Mouse (Mus musculus) kidney, embryonic 16.5 days (tissue): ENCODE data around the gene Klhdc4. TPM values are rescaled to one million over a fixed set of nuclear protein-coding genes. Genes with fewer than 3 reads are reported as not detected.
A peak's percentile ranks its signal among the peaks of the same experiment; 100 is the strongest.

Experiments used
- ATAC-seq: fragments of 200-750 bp; cut with Nextera tagmentation; 2 replicates; pipeline ENCODE4 v1.8.0; 2017; ENCODE audit warnings: moderate TSS enrichment; ENCODE audit not compliant: low FRiP score, low TSS enrichment
- H3K27ac ChIP-seq: fragments of 300-500 bp; sonication (generic); 2 replicates; pipeline ENCODE4 v1.5.1; 2014; ENCODE audit warnings: low read length
- H3K27me3 ChIP-seq: fragments of 300-500 bp; sonication (generic); 2 replicates; pipeline ENCODE4 v1.6.1; 2014; ENCODE audit warnings: low read length, control low read depth, mixed read lengths; ENCODE audit not compliant: insufficient read depth
- H3K36me3 ChIP-seq: fragments of 300-500 bp; sonication (generic); 2 replicates; pipeline ENCODE4 v1.6.1; 2014; ENCODE audit warnings: low read length, control low read depth, mixed read lengths; ENCODE audit not compliant: insufficient read depth
- H3K4me1 ChIP-seq: fragments of 300-500 bp; sonication (generic); 2 replicates; pipeline ENCODE4 v1.6.1; 2014; ENCODE audit warnings: low read length, control low read depth, mixed read lengths; ENCODE audit not compliant: insufficient read depth
- H3K4me2 ChIP-seq: fragments of 300-500 bp; sonication (generic); replicated peaks from 2 replicates; pipeline ENCODE4 v1.6.1; 2014; ENCODE audit warnings: low read depth, low read length
- H3K4me3 ChIP-seq: fragments of 300-500 bp; sonication (generic); 2 replicates; pipeline ENCODE4 v1.5.1; 2014; ENCODE audit warnings: mild to moderate bottlenecking, low read length
- H3K9ac ChIP-seq: fragments of 300-500 bp; sonication (generic); replicated peaks from 2 replicates; pipeline ENCODE4 v1.6.1; 2014; ENCODE audit warnings: low read length
- H3K9me3 ChIP-seq: fragments of 300-500 bp; sonication (generic); 2 replicates; pipeline ENCODE4 v1.6.1; 2016; ENCODE audit warnings: low read length, control low read depth
- WGBS: fragments of 180-500 bp; shearing (Covaris S2); extraction: QIAGEN DNeasy Blood & Tissue Kit; methylation state at CpG from one replicate; pipeline ENCODE4 v1.1.7; 2014; 5-methylcytosine and 5-hydroxymethylcytosine counted together
- polyA plus RNA-seq: library from polyadenylated mRNA; unstranded; fragments of >200 nt; fragmentation: Nextera tagmentation; extraction: Ambion mirVana; gene quantifications from 2 replicates; pipeline ENCODE4 v1.2.1, GENCODE M21; 2015

Gene Klhdc4
- polyA plus RNA-seq, 1 experiment from 2014 or later: 48.4 TPM

DNA sequence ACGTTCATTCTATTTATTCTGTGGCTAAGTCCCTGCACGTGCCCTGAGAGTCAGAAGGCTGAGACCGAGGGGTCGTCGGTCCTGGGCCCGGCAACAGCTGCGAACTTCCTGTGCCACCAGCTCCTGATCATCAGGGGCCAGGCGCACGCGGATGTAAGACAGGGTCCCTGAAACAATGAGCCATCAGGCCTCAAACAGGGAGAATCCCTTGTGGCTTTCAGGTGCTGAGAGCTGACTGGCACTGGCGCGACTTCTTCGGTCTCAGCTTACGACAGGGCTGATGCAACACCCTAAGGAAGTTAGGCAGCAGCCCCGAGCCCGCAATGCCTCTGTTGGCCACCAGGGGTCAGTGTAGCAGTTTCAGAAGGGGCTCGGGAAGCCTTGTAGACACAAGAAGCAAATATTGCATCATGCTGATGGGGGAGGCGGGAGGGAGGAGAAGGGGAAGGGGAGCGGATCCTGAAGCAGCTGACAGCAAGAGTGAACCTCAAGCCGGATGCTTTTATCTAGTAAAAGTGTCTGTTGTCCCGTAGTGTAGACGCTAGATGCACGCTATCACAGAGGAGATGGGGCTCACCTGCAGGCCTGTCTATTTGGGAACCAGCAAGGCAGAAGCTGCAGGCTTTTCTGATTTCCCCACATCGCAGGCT is 21.6 kb upstream of the Klhdc4 start:
- Histone ChIP-seq H3K27me3 (0 out of 2 replicates have a peak, but pooled peaks cover 2% of the 10 kb centered on the region), H3K36me3 (no peaks in the 10 kb centered on the region), H3K4me1 (peaks cover 6% of the 10 kb centered on the region; the same call in 1 of the 2 replicates), H3K9ac (peak overlapping the region; percentile 69), H3K9me3 (no peaks in the 10 kb centered on the region), H3K4me2 (peak overlapping the region; percentile 63), H3K4me3 (peak overlapping the region; percentile 32), H3K27ac (no peak overlapping the region)
- ATAC-seq: peak; percentile 81
- 5% methylated on average over 24 of the region's 24 CpGs for WGBS

DNA sequence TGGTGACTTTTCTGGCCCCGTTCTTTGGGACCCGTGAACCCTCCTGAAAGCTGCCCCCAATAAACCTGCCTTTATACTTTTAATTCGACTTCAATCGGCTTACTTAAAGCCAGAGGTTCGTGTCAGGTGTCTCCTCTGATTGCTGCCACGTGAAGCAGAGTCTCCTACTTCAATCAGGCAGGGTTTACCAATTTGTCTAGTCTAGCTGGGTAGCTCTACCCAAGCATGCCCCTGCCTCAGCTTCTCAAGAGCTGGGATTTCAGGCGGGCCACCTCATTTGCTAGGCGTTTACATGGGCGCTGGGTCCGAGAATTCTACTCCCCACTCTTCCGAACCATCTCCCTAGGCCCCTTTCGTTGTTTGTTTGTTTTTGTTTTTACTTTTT is 21.1 kb upstream of the Klhdc4 start:
- peak overlapping the region; percentile 32 for H3K4me3 ChIP-seq
- H3K27ac ChIP-seq: no peak overlapping the region
- H3K36me3 ChIP-seq: no peaks in the 10 kb centered on the region
- 0 out of 2 replicates have a peak, but pooled peaks cover 2% of the 10 kb centered on the region for H3K27me3 ChIP-seq
- ATAC-seq: no peak
- H3K9ac ChIP-seq: peak overlapping the region; percentile 69; the same call in 1 of the 2 replicates
- WGBS: 48% methylated on average over 12 of the region's 12 CpGs
- peak overlapping the region; percentile 63 for H3K4me2 ChIP-seq
- H3K4me1 ChIP-seq: peaks cover 6% of the 10 kb centered on the region; the same call in 1 of the 2 replicates
- H3K9me3 ChIP-seq: no peaks in the 10 kb centered on the region

- H3K9me3 ChIP-seq: no peaks in the 10 kb centered on the region
- no peak overlapping the region for H3K9ac ChIP-seq
- 11% methylated on average over 6 of the region's 6 CpGs for WGBS
- no peak overlapping the region for H3K27ac ChIP-seq
- H3K4me1 ChIP-seq: peaks cover 6% of the 10 kb centered on the region; the same call in 1 of the 2 replicates
- 0 out of 2 replicates have a peak, but pooled peaks cover 2% of the 10 kb centered on the region for H3K27me3 ChIP-seq
- H3K36me3 ChIP-seq: no peaks in the 10 kb centered on the region
- no peak for ATAC-seq
- no peak overlapping the region for H3K4me3 ChIP-seq
- H3K4me2 ChIP-seq: no peak overlapping the region
Observed at GRCm38 (mm10) chr8:121850018-121850417, 20.6 kb upstream of the Klhdc4 start.

- H3K4me1 ChIP-seq: peaks cover 6% of the 10 kb centered on the region; the same call in 1 of the 2 replicates
- 0 out of 2 replicates have a peak, but pooled peaks cover 2% of the 10 kb centered on the region for H3K27me3 ChIP-seq
- no peak overlapping the region for H3K9ac ChIP-seq
- no peak overlapping the region for H3K4me2 ChIP-seq
- no peak overlapping the region for H3K4me3 ChIP-seq
- H3K36me3 ChIP-seq: no peaks in the 10 kb centered on the region
- no peak for ATAC-seq
- 66% methylated on average over 9 of the region's 9 CpGs for WGBS
- H3K9me3 ChIP-seq: no peaks in the 10 kb centered on the region
- no peak overlapping the region for H3K27ac ChIP-seq
Observed at GRCm38 (mm10) chr8:121849303-121849702, 19.9 kb upstream of the Klhdc4 start.

DNA sequence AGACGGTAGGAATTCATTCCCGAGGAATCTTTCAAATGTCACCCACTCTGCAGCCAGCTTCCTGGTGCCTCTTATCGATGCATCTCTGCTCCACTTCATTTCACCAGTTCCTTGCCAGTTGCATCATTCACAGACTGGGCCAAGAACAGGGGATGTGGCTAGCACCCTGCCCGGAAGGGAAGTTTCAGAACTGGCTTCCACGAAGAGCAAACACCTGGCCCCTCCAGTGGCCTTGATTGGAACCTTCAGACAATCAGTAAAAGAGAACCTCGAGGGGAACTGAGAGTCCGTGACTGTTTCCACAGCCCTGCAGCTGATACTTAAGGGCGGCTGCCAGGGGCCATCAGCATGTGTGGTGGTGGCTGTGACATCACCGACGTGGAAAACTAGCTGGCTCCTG is 19.1 kb upstream of the Klhdc4 start:
- Histone ChIP-seq H3K4me2 (no peak overlapping the region), H3K4me1 (peaks cover 6% of the 10 kb centered on the region; the same call in 1 of the 2 replicates), H3K27me3 (0 out of 2 replicates have a peak, but pooled peaks cover 2% of the 10 kb centered on the region), H3K36me3 (no peaks in the 10 kb centered on the region), H3K4me3 (no peak overlapping the region), H3K27ac (no peak overlapping the region), H3K9me3 (no peaks in the 10 kb centered on the region), H3K9ac (no peak overlapping the region)
- WGBS: 54% methylated on average over 10 of the region's 10 CpGs
- ATAC-seq: no peak

DNA sequence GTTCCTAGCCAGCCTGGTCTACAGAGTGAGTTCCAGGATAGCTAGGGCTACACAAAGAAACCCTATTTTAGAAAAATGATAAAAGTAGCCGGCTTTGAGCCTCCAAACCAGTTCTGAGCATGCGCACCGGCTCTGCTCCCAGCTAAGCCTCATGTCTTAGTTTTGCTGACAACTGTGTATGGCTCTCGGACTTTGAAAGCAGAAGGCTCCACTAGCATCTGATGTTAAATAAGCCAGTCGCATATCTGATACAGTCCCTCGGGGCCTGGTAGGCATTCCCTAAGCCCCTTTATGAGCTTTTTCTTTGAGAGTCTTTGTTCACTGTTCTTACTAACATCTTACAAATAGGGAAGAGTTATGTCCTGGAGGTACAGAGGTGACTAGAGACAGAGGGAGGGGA is 18.6 kb upstream of the Klhdc4 start:
- ATAC-seq: no peak
- 61% methylated on average over 6 of the region's 6 CpGs for WGBS
- peaks cover 6% of the 10 kb centered on the region; the same call in 1 of the 2 replicates for H3K4me1 ChIP-seq

GRCm38 (mm10) chr8:121847261-121847822 is 18.0 kb upstream of the Klhdc4 start:
- no peak overlapping the region for H3K4me3 ChIP-seq
- peaks cover 6% of the 10 kb centered on the region; the same call in 1 of the 2 replicates for H3K4me1 ChIP-seq
- 0 out of 2 replicates have a peak, but pooled peaks cover 2% of the 10 kb centered on the region for H3K27me3 ChIP-seq
- WGBS: 70% methylated on average over 10 of the region's 10 CpGs
- no peak overlapping the region for H3K9ac ChIP-seq
- no peaks in the 10 kb centered on the region for H3K36me3 ChIP-seq
- no peaks in the 10 kb centered on the region for H3K9me3 ChIP-seq
- ATAC-seq: no peak
- H3K27ac ChIP-seq: no peak overlapping the region
- H3K4me2 ChIP-seq: no peak overlapping the region

More for the DNA sequence above, 18.6 kb upstream of the Klhdc4 start:
- Histone ChIP-seq H3K36me3 (no peaks in the 10 kb centered on the region), H3K27ac (no peak overlapping the region), H3K9me3 (no peaks in the 10 kb centered on the region), H3K4me3 (no peak overlapping the region), H3K4me2 (no peak overlapping the region), H3K9ac (no peak overlapping the region), H3K27me3 (0 out of 2 replicates have a peak, but pooled peaks cover 2% of the 10 kb centered on the region)

DNA sequence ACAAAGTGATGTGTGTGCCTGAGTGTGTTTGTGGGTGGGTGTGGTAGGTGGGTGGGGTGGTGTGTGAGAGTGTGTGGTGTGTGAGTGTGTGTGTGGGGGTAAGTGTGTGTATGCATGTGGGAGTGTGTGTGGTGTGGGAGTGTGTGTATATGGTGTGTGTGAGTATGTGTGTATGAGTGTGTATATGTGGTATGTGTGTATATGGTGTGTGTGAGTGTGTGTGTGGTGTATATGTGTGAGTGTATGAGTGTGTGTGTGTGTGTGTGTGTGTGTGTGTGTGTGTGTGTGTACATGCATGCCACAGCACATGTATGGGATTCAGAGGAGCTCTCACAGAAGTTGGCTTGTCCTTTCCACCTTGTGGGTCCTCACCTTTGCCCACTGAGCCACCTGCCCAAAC is 17.4 kb upstream of the Klhdc4 start:
- H3K36me3 ChIP-seq: no peaks in the 10 kb centered on the region

GRCm38 (mm10) chr8:121844765-121845164 is 15.4 kb upstream of the Klhdc4 start:
- H3K4me1 ChIP-seq: no peaks in the 10 kb centered on the region
- H3K27ac ChIP-seq: no peak overlapping the region
- ATAC-seq: no peak
- no peaks in the 10 kb centered on the region for H3K27me3 ChIP-seq
- no peak overlapping the region for H3K4me2 ChIP-seq
- H3K9ac ChIP-seq: no peak overlapping the region
- no peaks in the 10 kb centered on the region for H3K9me3 ChIP-seq
- H3K4me3 ChIP-seq: no peak overlapping the region
- no peaks in the 10 kb centered on the region for H3K36me3 ChIP-seq
- WGBS: 65% methylated on average over 6 of the region's 7 CpGs

More for the DNA sequence above, 17.4 kb upstream of the Klhdc4 start:
- H3K27me3 ChIP-seq: 0 out of 2 replicates have a peak, but pooled peaks cover 2% of the 10 kb centered on the region
- ATAC-seq: no peak
- H3K9ac ChIP-seq: no peak overlapping the region
- H3K4me3 ChIP-seq: no peak overlapping the region
- H3K9me3 ChIP-seq: no peaks in the 10 kb centered on the region
- peaks cover 6% of the 10 kb centered on the region; the same call in 1 of the 2 replicates for H3K4me1 ChIP-seq
- H3K4me2 ChIP-seq: no peak overlapping the region
- no peak overlapping the region for H3K27ac ChIP-seq

DNA sequence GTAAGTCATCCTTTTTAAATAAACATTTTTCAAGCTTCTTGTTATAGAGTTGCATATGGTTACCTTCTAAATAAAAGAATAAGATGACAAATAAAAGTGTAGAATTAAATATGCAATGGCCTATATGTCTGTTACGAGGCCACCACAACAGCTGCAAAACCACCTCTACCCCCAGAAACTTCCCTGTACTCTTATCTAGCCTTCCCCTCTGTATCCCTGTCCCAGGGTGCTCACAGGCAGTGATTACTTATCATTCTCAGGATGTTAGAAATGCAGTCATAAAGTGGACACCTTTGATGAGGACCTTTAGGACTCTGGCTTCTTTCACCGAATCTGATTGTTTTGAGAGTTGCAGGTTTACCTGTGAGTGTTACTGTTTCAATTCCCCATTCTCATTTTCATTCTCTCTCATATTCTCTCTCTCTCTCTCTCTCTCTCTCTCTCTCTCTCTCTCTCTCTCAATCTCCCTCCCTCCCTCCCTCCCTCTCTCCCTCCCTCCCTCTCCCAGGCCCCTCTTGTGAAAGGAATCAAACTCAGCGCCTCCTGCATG is 13.9 kb upstream of the Klhdc4 start:
- no peak overlapping the region for H3K4me3 ChIP-seq
- H3K36me3 ChIP-seq: no peaks in the 10 kb centered on the region
- no peak overlapping the region for H3K27ac ChIP-seq
- H3K4me2 ChIP-seq: no peak overlapping the region
- no peak for ATAC-seq
- no peaks in the 10 kb centered on the region for H3K27me3 ChIP-seq
- no peaks in the 10 kb centered on the region for H3K9me3 ChIP-seq
- no peaks in the 10 kb centered on the region for H3K4me1 ChIP-seq
- 68% methylated on average over 3 of the region's 3 CpGs for WGBS
- no peak overlapping the region for H3K9ac ChIP-seq
